Mouse (Mus musculus) right cerebral cortex, postnatal 14 days (tissue): ENCODE results near the gene Kcnh6.
"Not testable (repeated sequence)": the region's sequence is repeated elsewhere in the genome, so short reads cannot be mapped to it uniquely, and the experiment has no call there.

Source experiments
- DNase-seq: peaks from one replicate; pipeline ENCODE4 v3.0.0; 2022

Gene Kcnh6

GRCm38 (mm10) chr11:106016440-106016839 is 8.5 kb downstream of the Kcnh6 start:
- DNase-seq, result no peak

- peak; percentile 57 for DNase-seq
Observed at GRCm38 (mm10) chr11:106020051-106020763, 12.3 kb downstream of the Kcnh6 start.

GRCm38 (mm10) chr11:106025774-106026173 is 17.9 kb downstream of the Kcnh6 start:
- no peak for DNase-seq

- peak; percentile 67 for DNase-seq
Observed at GRCm38 (mm10) chr11:106026465-106027151, 18.7 kb downstream of the Kcnh6 start.

- DNase-seq, result no peak
Observed at GRCm38 (mm10) chr11:106027607-106028006, 19.7 kb downstream of the Kcnh6 start.

- not testable (repeated sequence) for DNase-seq
Observed at GRCm38 (mm10) chr11:106032074-106032473, 24.1 kb downstream of the Kcnh6 start.

GRCm38 (mm10) chr11:106033491-106033919 is 25.6 kb downstream of the Kcnh6 start:
- DNase-seq, result no peak

- DNase-seq, result no peak
Observed at GRCm38 (mm10) chr11:106034986-106035385, 27.1 kb downstream of the Kcnh6 start.

GRCm38 (mm10) chr11:106036548-106037417 is 28.9 kb downstream of the Kcnh6 start, which contains the start of gene Dcaf7:
Gene Dcaf7, plus strand, starts transcription at chr11:106036872.
- peak; percentile 97 for DNase-seq

- DNase-seq, result peak; percentile 80
Observed at GRCm38 (mm10) chr11:106037418-106037751, 29.5 kb downstream of the Kcnh6 start.

GRCm38 (mm10) chr11:106044349-106044748 is 36.4 kb downstream of the Kcnh6 start:
- DNase-seq, result no peak

- no peak for DNase-seq
Observed at GRCm38 (mm10) chr11:106045256-106045655, 37.3 kb downstream of the Kcnh6 start.

- no peak for DNase-seq
Observed at GRCm38 (mm10) chr11:106045780-106046179, 37.9 kb downstream of the Kcnh6 start.

GRCm38 (mm10) chr11:106046584-106046983 is 38.7 kb downstream of the Kcnh6 start:
- no peak for DNase-seq

- no peak for DNase-seq
Observed at GRCm38 (mm10) chr11:106053921-106054320, 46.0 kb downstream of the Kcnh6 start.

GRCm38 (mm10) chr11:106054600-106054999 is 46.7 kb downstream of the Kcnh6 start:
- no peak for DNase-seq

- no peak for DNase-seq
Observed at GRCm38 (mm10) chr11:106055341-106055740, 47.4 kb downstream of the Kcnh6 start.

- no peak for DNase-seq
Observed at GRCm38 (mm10) chr11:106056819-106057491, 49.0 kb downstream of the Kcnh6 start.

GRCm38 (mm10) chr11:106058020-106058419 is 50.1 kb downstream of the Kcnh6 start:
- no peak for DNase-seq

GRCm38 (mm10) chr11:106060549-106060948 is 52.6 kb downstream of the Kcnh6 start:
- no peak for DNase-seq

- DNase-seq, result no peak
Observed at GRCm38 (mm10) chr11:106061311-106061710, 53.4 kb downstream of the Kcnh6 start.

GRCm38 (mm10) chr11:106063756-106064155 is 55.8 kb downstream of the Kcnh6 start:
- DNase-seq, result no peak
